Comparison of ENCODE assay signal across 8 mouse cellular contexts in genomic region chr7:34569747-34570113, GRCm38 (mm10).
DNase-seq lines count a peak whose midpoint lies in the region; ATAC-seq lines count a peak whose summit lies in the region.

No protein-coding gene starts in this region.

- WGBS in heart, embryonic 11.5 days (ENCODE audit: insufficient replicate concordance): 20% methylated on average over 8 of the region's 8 CpGs
- 30% methylated on average over 8 of the region's 8 CpGs for WGBS in neural tube, embryonic 11.5 days
- 20% methylated on average over 8 of the region's 8 CpGs for WGBS in limb, embryonic 11.5 days
- WGBS in stomach, embryonic 16.5 days: 10% methylated on average over 8 of the region's 8 CpGs

- H3K27ac ChIP-seq in heart, embryonic 11.5 days (ENCODE audit: low read depth, low read length): no peak overlapping the region
- no peak overlapping the region; the same call in 1 of the 2 replicates for H3K27ac ChIP-seq in neural tube, embryonic 11.5 days (ENCODE audit: low read depth, low read length)
- H3K27ac ChIP-seq in limb, embryonic 11.5 days (replicated peaks; ENCODE audit: low read depth, low read length): peak overlapping the region; percentile 81
- peak overlapping the region; percentile 79; the same call in 1 of the 2 replicates for H3K27ac ChIP-seq in stomach, embryonic 16.5 days (ENCODE audit: low read length)

- no peaks in the 10 kb centered on the region for H3K27me3 ChIP-seq in heart, embryonic 11.5 days (ENCODE audit: control insufficient read depth, insufficient read depth, low read length)
- H3K27me3 ChIP-seq in neural tube, embryonic 11.5 days (ENCODE audit: control insufficient read depth, insufficient read depth, low read length): no peaks in the 10 kb centered on the region
- no peaks in the 10 kb centered on the region for H3K27me3 ChIP-seq in limb, embryonic 11.5 days (ENCODE audit: control insufficient read depth, insufficient read depth, low read length)
- H3K27me3 ChIP-seq in stomach, embryonic 16.5 days (ENCODE audit: control insufficient read depth, insufficient read depth, low read length): no peaks in the 10 kb centered on the region

- H3K4me1 ChIP-seq in heart, embryonic 11.5 days (ENCODE audit: control insufficient read depth, insufficient read depth, low read length): peaks cover 14% of the 10 kb centered on the region
- peaks cover 10% of the 10 kb centered on the region; the same call in 1 of the 2 replicates for H3K4me1 ChIP-seq in neural tube, embryonic 11.5 days (ENCODE audit: control insufficient read depth, insufficient read depth, low read length)
- H3K4me1 ChIP-seq in limb, embryonic 11.5 days (ENCODE audit: control insufficient read depth, insufficient read depth, low read length): peaks cover 11% of the 10 kb centered on the region
- H3K4me1 ChIP-seq in stomach, embryonic 16.5 days (ENCODE audit: control insufficient read depth, insufficient read depth, low read length): peaks cover 19% of the 10 kb centered on the region

- H3K9ac ChIP-seq in heart, embryonic 11.5 days (ENCODE audit: low read depth, low read length): peak overlapping the region; percentile 66
- H3K9ac ChIP-seq in neural tube, embryonic 11.5 days (ENCODE audit: low read length): 0 out of 2 replicates have a peak overlapping the region, but pooled peaks have one; percentile 50
- H3K9ac ChIP-seq in limb, embryonic 11.5 days (ENCODE audit: low read length): no peak overlapping the region; the same call in 1 of the 2 replicates
- H3K9ac ChIP-seq in stomach, embryonic 16.5 days (ENCODE audit: low read length): peak overlapping the region; percentile 71

- no peaks in the 10 kb centered on the region for H3K36me3 ChIP-seq in heart, embryonic 11.5 days (ENCODE audit: control insufficient read depth, insufficient read depth, low read length)
- H3K36me3 ChIP-seq in neural tube, embryonic 11.5 days (ENCODE audit: control insufficient read depth, insufficient read depth, low read length): no peaks in the 10 kb centered on the region
- no peaks in the 10 kb centered on the region for H3K36me3 ChIP-seq in limb, embryonic 11.5 days (ENCODE audit: control insufficient read depth, insufficient read depth, low read length)
- no peaks in the 10 kb centered on the region for H3K36me3 ChIP-seq in stomach, embryonic 16.5 days (ENCODE audit: control insufficient read depth, insufficient read depth, low read length)

- ATAC-seq in heart, embryonic 11.5 days (replicated peaks; ENCODE audit: insufficient number of reproducible peaks, low FRiP score, low TSS enrichment): no peak
- ATAC-seq in neural tube, embryonic 11.5 days (ENCODE audit: insufficient read depth, low FRiP score, low TSS enrichment): no peak
- ATAC-seq in limb, embryonic 11.5 days (ENCODE audit: insufficient number of reproducible peaks, low FRiP score, low TSS enrichment, low read depth): no peak
- no peak for ATAC-seq in stomach, embryonic 16.5 days (ENCODE audit: insufficient read depth, low FRiP score)

- no peak for DNase-seq in heart, adult 8-10 months (ENCODE audit: low spot score)
- DNase-seq in neural tube, embryonic 11.5 days (ENCODE audit: low spot score): no peak
- DNase-seq in neural tube, embryonic 10.5 days (ENCODE audit: extremely low spot score, low spot score): no peak
- no peak for DNase-seq in limb, embryonic 11.5 days (ENCODE audit: low spot score)
- DNase-seq in adrenal gland, postnatal 10 days: no peak
- no peak for DNase-seq in right cerebral cortex, adult 2 months (ENCODE audit: low spot score in 2 of 2)

- peak overlapping the region; percentile 39 for H3K4me3 ChIP-seq in heart, embryonic 11.5 days (ENCODE audit: low read depth, low read length)
- no peak overlapping the region for H3K4me3 ChIP-seq in neural tube, embryonic 11.5 days (ENCODE audit: low read depth, low read length)
- H3K4me3 ChIP-seq in limb, embryonic 11.5 days (ENCODE audit: low read depth, low read length): no peak overlapping the region
- peak overlapping the region; percentile 40; the same call in 1 of the 2 replicates for H3K4me3 ChIP-seq in stomach, embryonic 16.5 days (replicated peaks; ENCODE audit: low read length)

- no peaks in the 10 kb centered on the region for H3K9me3 ChIP-seq in heart, embryonic 11.5 days (replicated peaks; ENCODE audit: control insufficient read depth, low read length)
- H3K9me3 ChIP-seq in neural tube, embryonic 11.5 days (ENCODE audit: control insufficient read depth, low read length): no peaks in the 10 kb centered on the region
- H3K9me3 ChIP-seq in limb, embryonic 11.5 days (ENCODE audit: control insufficient read depth, low read length): no peaks in the 10 kb centered on the region
- no peaks in the 10 kb centered on the region for H3K9me3 ChIP-seq in stomach, embryonic 16.5 days (replicated peaks; ENCODE audit: control insufficient read depth, low read length)

- H3K4me2 ChIP-seq in heart, embryonic 11.5 days: peak overlapping the region; percentile 82
- H3K4me2 ChIP-seq in neural tube, embryonic 11.5 days (ENCODE audit: low read depth): peak overlapping the region; percentile 59
- H3K4me2 ChIP-seq in limb, embryonic 11.5 days (ENCODE audit: low read depth, severe bottlenecking): peak overlapping the region; percentile 64; the same call in 1 of the 2 replicates
- H3K4me2 ChIP-seq in stomach, embryonic 16.5 days (ENCODE audit: low read depth, low read length): peak overlapping the region; percentile 80

Comparison
In these comparisons a context has a peak if more than half of its experiments do, and no peak if none do; other contexts are left out.
1. H3K27ac ChIP-seq: peak in limb, embryonic 11.5 days (single experiment) and stomach, embryonic 16.5 days (single experiment); none in heart, embryonic 11.5 days (single experiment) and neural tube, embryonic 11.5 days (single experiment).
2. H3K4me3 ChIP-seq: peak in heart, embryonic 11.5 days (single experiment) and stomach, embryonic 16.5 days (single experiment); none in neural tube, embryonic 11.5 days (single experiment) and limb, embryonic 11.5 days (single experiment).
3. Peak in every context shown above with its lines, with median percentiles within 50 percentile points of each other: H3K4me2 ChIP-seq.